Mouse (Mus musculus): Measurements from ENCODE around the gene Gm9913. TPM values are rescaled to one million over a fixed set of nuclear protein-coding genes. Genes with fewer than 3 reads are reported as not detected.
A peak's percentile ranks its signal among the peaks of the same experiment; 100 is the strongest.

The Gm9913 gene
- polyA plus RNA-seq, 1 experiment = not detected

DNA sequence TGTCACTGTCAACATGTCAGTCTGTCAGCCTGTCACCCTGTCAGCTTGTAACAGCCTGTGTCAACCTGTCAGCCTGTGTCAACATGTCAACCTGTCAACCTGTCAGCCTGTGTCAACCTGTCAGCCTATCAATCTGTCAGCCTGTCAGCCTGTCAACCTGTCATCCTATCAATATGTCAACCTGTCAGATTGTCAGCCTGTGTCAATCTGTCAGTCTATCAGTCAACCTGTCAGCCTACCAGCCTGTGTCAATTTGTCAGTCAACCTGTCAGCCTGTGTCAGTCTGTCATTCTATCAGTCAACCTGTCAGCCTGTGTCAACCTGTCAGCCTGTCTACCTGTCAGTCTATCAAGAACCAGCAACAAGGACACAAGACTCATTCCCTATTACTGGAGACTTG lies 3.4 kb upstream of the Gm9913 start:
- TF ChIP-seq EP300 (IDR thresholded peaks at IDR 0.05; ENCODE audit: insufficient read depth, low read depth, low read length) = no peak
- Histone ChIP-seq H3K4me1 (ENCODE audit: control insufficient read depth, insufficient read depth, low read length) (no peaks in the 10 kb centered on the region), H3K9ac (ENCODE audit: low read depth, poor library complexity, severe bottlenecking) (no peak overlapping the region), H3K27ac (ENCODE audit: insufficient read depth, low read length) (no peak overlapping the region), H3K27me3 (ENCODE audit: control insufficient read depth, insufficient read depth, low read length, poor library complexity, severe bottlenecking) (peaks cover 14% of the 10 kb centered on the region), H3K36me3 (ENCODE audit: control insufficient read depth, insufficient read depth, low read length, poor library complexity, severe bottlenecking) (no peaks in the 10 kb centered on the region), H3K4me3 (ENCODE audit: low read depth, low read length) (no peak overlapping the region), H3K9me3 (replicated peaks; ENCODE audit: control insufficient read depth, insufficient read depth, low read length, poor library complexity, severe bottlenecking) (no peaks in the 10 kb centered on the region)

DNA sequence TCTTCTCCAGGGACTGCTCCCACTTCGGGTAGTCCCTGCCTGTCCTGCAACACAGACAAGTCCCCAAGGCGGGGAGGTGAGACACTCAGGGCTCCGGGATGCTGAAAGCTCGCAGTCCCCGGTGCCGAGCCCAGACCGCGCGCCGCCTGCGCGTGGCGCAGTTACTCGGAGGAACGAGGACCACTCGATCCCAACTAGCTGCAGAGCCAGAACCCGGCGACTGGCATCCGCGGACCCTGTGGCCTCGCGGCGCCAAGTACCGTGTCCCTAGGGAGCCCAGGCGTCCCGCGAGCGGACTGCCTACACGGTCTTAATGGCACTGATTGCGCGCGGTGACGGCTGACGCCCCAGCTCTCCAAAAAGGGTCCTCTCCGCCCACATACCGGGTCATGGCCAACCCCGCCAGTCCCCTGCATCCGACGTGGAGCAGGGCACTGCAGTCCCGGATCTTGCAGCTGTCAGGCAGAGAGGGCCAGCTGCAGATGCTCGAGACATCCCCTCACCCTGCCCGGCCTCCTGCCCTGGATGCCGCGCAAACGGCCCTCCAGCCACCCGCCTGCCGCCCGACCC lies 942 bp downstream of the Gm9913 start:
- Histone ChIP-seq H3K4me3 (ENCODE audit: low read depth, low read length) (peak overlapping the region; percentile 61), H3K27me3 (ENCODE audit: control insufficient read depth, insufficient read depth, low read length, poor library complexity, severe bottlenecking) (peaks cover 15% of the 10 kb centered on the region), H3K36me3 (ENCODE audit: control insufficient read depth, insufficient read depth, low read length, poor library complexity, severe bottlenecking) (no peaks in the 10 kb centered on the region), H3K4me1 (ENCODE audit: control insufficient read depth, insufficient read depth, low read length) (no peaks in the 10 kb centered on the region), H3K9me3 (replicated peaks; ENCODE audit: control insufficient read depth, insufficient read depth, low read length, poor library complexity, severe bottlenecking) (no peaks in the 10 kb centered on the region), H3K9ac (ENCODE audit: low read depth, poor library complexity, severe bottlenecking) (peak overlapping the region; percentile 53), H3K27ac (ENCODE audit: insufficient read depth, low read length) (no peak overlapping the region)
- TF ChIP-seq CTCF (IDR thresholded peaks at IDR 0.05; ENCODE audit: low read depth, low read length) (no peak), EP300 (IDR thresholded peaks at IDR 0.05; ENCODE audit: insufficient read depth, low read depth, low read length) (no peak), POLR2A (IDR thresholded peaks at IDR 0.05; ENCODE audit: insufficient read depth, low read length) (no peak)

DNA sequence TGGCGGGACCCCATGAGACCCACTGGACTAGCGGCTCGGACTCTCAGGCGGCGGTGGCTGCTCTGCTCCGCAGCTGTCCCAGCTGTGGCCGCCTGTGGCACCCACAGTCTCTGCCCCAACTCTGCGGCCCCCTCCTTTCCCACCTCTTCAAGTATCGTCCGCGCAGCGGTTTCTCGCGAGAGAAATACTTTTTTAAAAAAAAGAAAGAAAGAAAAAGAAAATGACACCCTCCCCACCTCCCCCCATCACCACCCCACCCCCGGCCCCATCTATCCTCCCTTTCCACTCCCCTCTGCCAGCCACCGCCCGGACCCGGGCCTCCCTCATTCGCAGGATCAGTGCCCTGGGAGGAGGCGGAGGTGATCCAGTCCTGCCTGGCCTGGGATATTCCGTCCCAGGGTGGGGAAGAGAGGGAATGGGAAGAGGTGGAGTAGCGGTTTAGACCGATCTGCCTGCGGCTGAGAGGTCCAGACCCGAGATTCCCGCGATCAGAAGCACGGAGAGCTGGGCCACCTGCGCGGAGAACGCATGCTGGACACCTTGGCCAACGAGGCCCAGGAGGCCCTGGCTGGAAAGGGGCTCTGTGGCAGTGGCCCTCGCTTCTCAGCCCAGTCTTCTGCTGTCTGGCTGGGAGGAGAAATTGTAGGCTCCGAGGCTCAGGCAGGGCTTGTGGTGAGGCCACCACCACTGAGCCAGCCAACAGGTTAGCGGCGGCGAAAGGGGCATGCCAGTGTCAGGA lies 1.6 kb downstream of the Gm9913 start:
- Histone ChIP-seq H3K27me3 (ENCODE audit: control insufficient read depth, insufficient read depth, low read length, poor library complexity, severe bottlenecking) (peaks cover 15% of the 10 kb centered on the region), H3K4me3 (ENCODE audit: low read depth, low read length) (peak overlapping the region; percentile 61), H3K9me3 (replicated peaks; ENCODE audit: control insufficient read depth, insufficient read depth, low read length, poor library complexity, severe bottlenecking) (no peaks in the 10 kb centered on the region), H3K36me3 (ENCODE audit: control insufficient read depth, insufficient read depth, low read length, poor library complexity, severe bottlenecking) (no peaks in the 10 kb centered on the region), H3K27ac (ENCODE audit: insufficient read depth, low read length) (no peak overlapping the region), H3K9ac (ENCODE audit: low read depth, poor library complexity, severe bottlenecking) (peak overlapping the region; percentile 53), H3K4me1 (ENCODE audit: control insufficient read depth, insufficient read depth, low read length) (no peaks in the 10 kb centered on the region)
- TF ChIP-seq EP300 (IDR thresholded peaks at IDR 0.05; ENCODE audit: insufficient read depth, low read depth, low read length) = no peak
- TF ChIP-seq CTCF (IDR thresholded peaks at IDR 0.05; ENCODE audit: low read depth, low read length) = no peak
- no peak for TF ChIP-seq POLR2A (IDR thresholded peaks at IDR 0.05; ENCODE audit: insufficient read depth, low read length)

DNA sequence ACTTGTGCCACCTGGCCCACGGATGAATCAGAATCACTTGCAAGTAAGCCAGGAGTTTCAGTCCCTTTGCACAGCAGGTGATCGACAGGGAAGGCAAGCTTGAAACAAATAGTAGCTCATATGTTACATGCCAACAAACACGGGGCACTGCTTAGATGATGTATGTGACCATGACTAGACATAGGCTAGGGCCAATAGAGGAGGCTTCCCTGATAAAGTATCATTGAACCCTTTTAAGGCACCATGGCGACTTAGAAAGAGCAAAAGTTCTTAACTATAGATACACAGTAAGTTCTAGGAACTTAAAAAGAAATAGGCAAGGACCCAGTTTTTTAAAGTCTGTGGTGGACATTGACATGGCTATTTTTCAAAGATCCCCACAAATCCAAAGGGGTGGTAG lies 3.0 kb downstream of the Gm9913 start, which contains the start of gene Fbn1:
Gene Fbn1, minus strand, starts transcription at position 101 of the 400 bp plus-strand sequence.
- Histone ChIP-seq H3K27ac (ENCODE audit: insufficient read depth, low read length) (no peak within 1 kb of the TSS), H3K9me3 (replicated peaks; ENCODE audit: control insufficient read depth, insufficient read depth, low read length, poor library complexity, severe bottlenecking) (no peaks in the 10 kb centered on the region), H3K27me3 (ENCODE audit: control insufficient read depth, insufficient read depth, low read length, poor library complexity, severe bottlenecking) (peaks cover 15% of the 10 kb centered on the region), H3K36me3 (ENCODE audit: control insufficient read depth, insufficient read depth, low read length, poor library complexity, severe bottlenecking) (no peaks in the 10 kb centered on the region), H3K4me1 (ENCODE audit: control insufficient read depth, insufficient read depth, low read length) (no peaks in the 10 kb centered on the region), H3K9ac (ENCODE audit: low read depth, poor library complexity, severe bottlenecking) (no peak within 1 kb of the TSS), H3K4me3 (ENCODE audit: low read depth, low read length) (no peak within 1 kb of the TSS; the same call in 1 of the 2 replicates)
- TF ChIP-seq EP300 (IDR thresholded peaks at IDR 0.05; ENCODE audit: insufficient read depth, low read depth, low read length) = no peak
- no peak for TF ChIP-seq POLR2A (IDR thresholded peaks at IDR 0.05; ENCODE audit: insufficient read depth, low read length)
- TF ChIP-seq CTCF (IDR thresholded peaks at IDR 0.05; ENCODE audit: low read depth, low read length) = no peak

DNA sequence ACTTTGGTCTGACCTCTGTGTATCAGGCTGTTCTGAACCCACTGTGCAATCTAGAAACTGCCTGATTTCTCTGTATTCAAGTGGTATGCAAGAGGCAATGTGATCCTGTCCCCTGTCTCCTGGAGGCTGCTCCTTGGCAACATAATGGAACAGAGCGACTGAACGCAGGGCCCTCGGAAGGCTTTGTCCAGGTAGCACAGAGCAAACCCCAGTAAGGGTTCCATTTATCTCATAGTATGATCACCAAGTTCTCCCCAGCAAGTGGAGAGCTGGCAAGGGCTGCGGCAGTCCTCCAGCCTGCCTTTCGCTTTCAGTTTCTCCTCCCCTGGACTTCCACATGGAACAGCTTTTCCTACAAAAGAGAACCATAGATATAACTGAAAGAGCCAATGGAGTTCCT lies 3.5 kb downstream of the Gm9913 start:
- Histone ChIP-seq H3K36me3 (ENCODE audit: control insufficient read depth, insufficient read depth, low read length, poor library complexity, severe bottlenecking) (no peaks in the 10 kb centered on the region), H3K4me3 (ENCODE audit: low read depth, low read length) (no peak overlapping the region), H3K9me3 (replicated peaks; ENCODE audit: control insufficient read depth, insufficient read depth, low read length, poor library complexity, severe bottlenecking) (no peaks in the 10 kb centered on the region), H3K4me1 (ENCODE audit: control insufficient read depth, insufficient read depth, low read length) (no peaks in the 10 kb centered on the region), H3K9ac (ENCODE audit: low read depth, poor library complexity, severe bottlenecking) (no peak overlapping the region), H3K27me3 (ENCODE audit: control insufficient read depth, insufficient read depth, low read length, poor library complexity, severe bottlenecking) (peaks cover 15% of the 10 kb centered on the region), H3K27ac (ENCODE audit: insufficient read depth, low read length) (no peak overlapping the region)
- no peak for TF ChIP-seq POLR2A (IDR thresholded peaks at IDR 0.05; ENCODE audit: insufficient read depth, low read length)
- no peak for TF ChIP-seq EP300 (IDR thresholded peaks at IDR 0.05; ENCODE audit: insufficient read depth, low read depth, low read length)
- TF ChIP-seq CTCF (IDR thresholded peaks at IDR 0.05; ENCODE audit: low read depth, low read length) = no peak

DNA sequence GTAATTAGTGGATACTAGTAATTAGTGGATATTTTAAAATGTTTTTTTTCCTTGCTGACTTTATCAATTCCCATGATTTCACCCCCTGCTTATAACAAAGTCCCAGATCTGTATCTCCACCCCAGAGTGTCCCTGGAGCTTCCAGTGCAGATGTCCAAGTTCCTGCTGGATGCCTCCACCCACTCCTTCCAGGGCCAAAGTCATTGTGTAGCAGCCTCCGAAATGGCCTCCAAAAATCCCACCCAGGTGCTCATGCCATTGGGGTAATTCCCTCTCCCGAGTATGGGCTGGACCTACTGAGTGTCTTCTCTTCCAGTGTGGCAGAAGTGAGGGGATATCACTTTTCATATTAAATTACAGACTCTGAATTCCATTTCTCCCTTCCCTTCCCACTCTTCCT lies 5.9 kb downstream of the Gm9913 start:
- TF ChIP-seq CTCF (IDR thresholded peaks at IDR 0.05; ENCODE audit: low read depth, low read length) (no peak), POLR2A (IDR thresholded peaks at IDR 0.05; ENCODE audit: insufficient read depth, low read length) (no peak), EP300 (IDR thresholded peaks at IDR 0.05; ENCODE audit: insufficient read depth, low read depth, low read length) (no peak)
- H3K27me3 ChIP-seq (ENCODE audit: control insufficient read depth, insufficient read depth, low read length, poor library complexity, severe bottlenecking) = peaks cover 7% of the 10 kb centered on the region
- H3K9ac ChIP-seq (ENCODE audit: low read depth, poor library complexity, severe bottlenecking) = no peak overlapping the region
- no peak overlapping the region for H3K4me3 ChIP-seq (ENCODE audit: low read depth, low read length)
- H3K4me1 ChIP-seq (ENCODE audit: control insufficient read depth, insufficient read depth, low read length) = no peaks in the 10 kb centered on the region
- H3K27ac ChIP-seq (ENCODE audit: insufficient read depth, low read length) = no peak overlapping the region
- H3K36me3 ChIP-seq (ENCODE audit: control insufficient read depth, insufficient read depth, low read length, poor library complexity, severe bottlenecking) = no peaks in the 10 kb centered on the region
- H3K9me3 ChIP-seq (replicated peaks; ENCODE audit: control insufficient read depth, insufficient read depth, low read length, poor library complexity, severe bottlenecking) = no peaks in the 10 kb centered on the region
